Mouse (Mus musculus) macrophage (primary cell): ENCODE data around the gene Krt2. TPM values are rescaled to one million over a fixed set of nuclear protein-coding genes. Genes with fewer than 3 reads are reported as not detected.

ENCODE experiments used
- H3K27ac ChIP-seq: fragments of 350-480 bp; formaldehyde crosslinking; 2 replicates; pipeline ENCODE4 v1.9.0; 2021
- H3K36me3 ChIP-seq: fragments of 350-480 bp; formaldehyde crosslinking; 2 replicates; pipeline ENCODE4 v1.9.0; 2021; ENCODE audit errors: inconsistent target
- H3K4me3 ChIP-seq: fragments of 350-480 bp; formaldehyde crosslinking; 2 replicates; pipeline ENCODE4 v1.9.0; 2021; ENCODE audit errors: inconsistent target
- H3K79me2 ChIP-seq: fragments of 350-480 bp; formaldehyde crosslinking; 2 replicates; pipeline ENCODE4 v1.9.0; 2021; ENCODE audit errors: inconsistent target
- WGBS: methylation state at CpG from one replicate; pipeline ENCODE4 v1.1.7; 2026; ENCODE audit warnings: inconsistent platforms; ENCODE audit not compliant: missing documents; 5-methylcytosine and 5-hydroxymethylcytosine counted together
- polyA plus RNA-seq: library from polyadenylated mRNA; stranded (reverse); fragments of 250-400 nt; gene quantifications from 3 replicates; pipeline ENCODE4 v1.2.4, GENCODE M21; 2018; ENCODE audit warnings: inconsistent platforms
- total RNA-seq, 78 experiments: library from RNA; depleted of rRNA; stranded (reverse); fragments of 250-400 nt; gene quantifications; 1 replicate in 9 of 78; 2 replicates in 24 of 78; 3 replicates in 43 of 78; 4 replicates in 2 of 78; pipeline ENCODE4 v1.2.4; 2018; ENCODE audit warnings: inconsistent platforms in 56 of 78

Gene Krt2
- total RNA-seq (2018; cell fraction: chromatin; rRNA removed): not detected
- not detected for total RNA-seq (2018; cell fraction: cytosol; rRNA removed)
- not detected for total RNA-seq (2018; cell fraction: nucleus; rRNA removed)
- not detected in 3 replicates for polyA plus RNA-seq

GRCm38 (mm10) chr15:101817875-101818274 is at the start of gene Krt2:
Krt2 (minus strand) TSS chr15:101818169.
- H3K4me3 ChIP-seq: no peak within 1 kb of the TSS
- no peak within 1 kb of the TSS for H3K27ac ChIP-seq
- H3K79me2 ChIP-seq: no peaks in the 10 kb centered on the region
- no peaks in the 10 kb centered on the region for H3K36me3 ChIP-seq
- 78% methylated on average over 16 of the region's 16 CpGs for WGBS

- Histone ChIP-seq H3K4me3 (no peak overlapping the region), H3K79me2 (no peaks in the 10 kb centered on the region), H3K27ac (no peak overlapping the region), H3K36me3 (no peaks in the 10 kb centered on the region)
- WGBS: 86% methylated on average over 7 of the region's 7 CpGs
Measured at GRCm38 (mm10) chr15:101866754-101867153, 48.8 kb upstream of the Krt2 start.

- WGBS: 61% methylated on average over 13 of the region's 13 CpGs
- Histone ChIP-seq H3K36me3 (no peaks in the 10 kb centered on the region), H3K4me3 (no peak overlapping the region), H3K27ac (no peak overlapping the region), H3K79me2 (no peaks in the 10 kb centered on the region)
Measured at GRCm38 (mm10) chr15:101860421-101861130, 42.6 kb upstream of the Krt2 start.

DNA sequence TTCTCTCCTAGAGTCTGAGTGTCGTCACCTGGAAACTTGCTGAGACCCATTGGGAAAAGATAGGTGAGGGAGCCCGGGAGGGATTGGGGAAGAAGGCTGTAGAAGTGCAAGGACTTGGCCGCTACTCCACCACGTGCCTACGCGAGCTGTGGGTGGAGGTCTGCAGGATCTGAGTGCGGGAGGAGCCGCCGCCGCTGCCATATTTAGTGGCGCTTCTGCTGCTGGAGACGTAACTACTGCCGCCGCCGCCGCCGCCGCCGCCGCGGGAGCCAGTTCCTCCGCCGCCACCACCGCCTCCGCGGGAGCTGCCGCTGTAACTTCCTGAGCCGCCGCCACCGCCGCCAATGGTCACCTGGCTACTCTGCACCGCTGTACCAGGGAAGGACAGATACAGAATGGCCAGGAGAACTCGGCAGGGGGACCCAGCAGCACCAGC is 41.8 kb upstream of the Krt2 start:
- WGBS: 2% methylated on average over 33 of the region's 33 CpGs
- H3K79me2 ChIP-seq: no peaks in the 10 kb centered on the region
- no peak overlapping the region for H3K27ac ChIP-seq
- no peaks in the 10 kb centered on the region for H3K36me3 ChIP-seq
- H3K4me3 ChIP-seq: no peak overlapping the region

GRCm38 (mm10) chr15:101858673-101859425 is 40.9 kb upstream of the Krt2 start:
- Histone ChIP-seq H3K27ac (no peak overlapping the region), H3K79me2 (no peaks in the 10 kb centered on the region), H3K4me3 (no peak overlapping the region), H3K36me3 (no peaks in the 10 kb centered on the region)
- WGBS: 23% methylated on average over 11 of the region's 11 CpGs

- H3K27ac ChIP-seq: no peak overlapping the region
- no peaks in the 10 kb centered on the region for H3K79me2 ChIP-seq
- WGBS: 75% methylated on average over 5 of the region's 5 CpGs
- H3K36me3 ChIP-seq: no peaks in the 10 kb centered on the region
- no peak overlapping the region for H3K4me3 ChIP-seq
Measured at GRCm38 (mm10) chr15:101856696-101857095, 38.7 kb upstream of the Krt2 start.

DNA sequence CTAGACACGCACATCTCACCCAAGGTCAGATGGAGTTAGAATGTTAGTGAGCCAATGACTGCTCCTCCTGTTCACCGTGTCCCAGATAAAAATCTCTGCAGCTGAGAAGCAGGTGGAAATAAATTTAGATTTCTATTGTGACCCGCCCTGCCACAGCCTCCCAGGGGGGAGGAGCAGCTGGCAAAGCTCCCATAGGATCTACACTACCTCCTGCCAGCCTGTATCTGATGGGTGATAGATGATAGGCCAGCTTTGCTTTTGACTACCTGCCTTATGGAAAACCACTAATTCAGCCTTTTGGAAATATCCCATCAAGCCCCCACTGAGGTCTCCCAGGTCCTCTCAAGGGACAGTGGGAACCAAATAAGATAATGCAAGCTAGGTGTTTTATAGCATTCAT is 37.8 kb upstream of the Krt2 start:
- H3K4me3 ChIP-seq: no peak overlapping the region
- no peaks in the 10 kb centered on the region for H3K36me3 ChIP-seq
- 82% methylated on average over 3 of the region's 3 CpGs for WGBS
- no peak overlapping the region for H3K27ac ChIP-seq
- no peaks in the 10 kb centered on the region for H3K79me2 ChIP-seq

DNA sequence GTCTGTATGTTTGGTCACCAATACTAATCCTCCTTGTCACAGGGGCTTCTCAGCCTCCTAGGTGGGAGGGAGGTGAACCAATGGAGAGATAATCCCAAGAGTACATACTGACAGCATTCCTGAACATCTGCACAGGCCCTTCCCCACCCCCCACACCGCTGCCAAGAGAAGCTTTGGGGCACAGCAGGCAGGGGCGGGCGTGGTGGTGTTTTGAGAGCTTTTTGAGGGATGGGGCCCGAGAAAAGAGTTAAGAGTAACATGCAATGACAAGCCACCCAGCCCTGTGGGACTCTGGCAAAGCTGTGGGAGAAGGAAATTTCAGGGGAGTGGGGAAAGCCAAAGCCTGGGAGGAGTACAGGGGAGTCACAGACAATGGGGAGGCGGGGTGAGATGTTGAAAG is 36.3 kb upstream of the Krt2 start:
- Histone ChIP-seq H3K36me3 (no peaks in the 10 kb centered on the region), H3K4me3 (no peak overlapping the region), H3K79me2 (no peaks in the 10 kb centered on the region), H3K27ac (no peak overlapping the region)
- WGBS: 29% methylated on average over 5 of the region's 5 CpGs

GRCm38 (mm10) chr15:101852571-101852970 is 34.6 kb upstream of the Krt2 start:
- H3K4me3 ChIP-seq: no peak overlapping the region

DNA sequence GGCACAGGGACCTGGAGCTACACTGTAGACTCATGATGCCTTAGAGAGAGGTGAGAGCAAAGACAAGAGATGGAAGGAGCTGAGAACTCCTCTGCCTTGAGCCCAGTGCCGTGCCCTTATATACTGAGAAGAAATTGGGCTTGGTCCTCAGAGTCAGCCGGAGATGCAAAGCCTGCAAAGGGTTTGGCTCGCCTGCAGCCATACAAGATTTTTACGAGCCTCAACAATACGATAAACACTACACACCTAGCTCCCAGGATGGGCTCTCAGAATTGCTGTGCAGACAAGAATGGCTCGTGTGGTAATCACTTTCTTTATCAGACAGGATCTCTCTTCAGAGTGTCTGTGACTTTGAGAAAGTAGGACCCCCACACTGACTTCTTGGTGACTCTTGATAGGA is 32.7 kb upstream of the Krt2 start, which contains the start of gene Krt1:
TSS of gene Krt1 (minus strand) at position 101 of the 400 bp plus-strand sequence.
- Histone ChIP-seq H3K27ac (no peak within 1 kb of the TSS), H3K4me3 (no peak within 1 kb of the TSS), H3K36me3 (no peaks in the 10 kb centered on the region), H3K79me2 (no peaks in the 10 kb centered on the region)
- 78% methylated on average over 6 of the region's 6 CpGs for WGBS

More at GRCm38 (mm10) chr15:101852571-101852970, 34.6 kb upstream of the Krt2 start:
- Histone ChIP-seq H3K27ac (no peak overlapping the region), H3K79me2 (no peaks in the 10 kb centered on the region), H3K36me3 (no peaks in the 10 kb centered on the region)
- 57% methylated on average over 5 of the region's 5 CpGs for WGBS

GRCm38 (mm10) chr15:101845971-101846403 is 28.0 kb upstream of the Krt2 start:
- no peaks in the 10 kb centered on the region for H3K79me2 ChIP-seq
- H3K4me3 ChIP-seq: no peak overlapping the region
- WGBS: 3% methylated on average over 37 of the region's 37 CpGs
- no peak overlapping the region for H3K27ac ChIP-seq
- H3K36me3 ChIP-seq: no peaks in the 10 kb centered on the region

DNA sequence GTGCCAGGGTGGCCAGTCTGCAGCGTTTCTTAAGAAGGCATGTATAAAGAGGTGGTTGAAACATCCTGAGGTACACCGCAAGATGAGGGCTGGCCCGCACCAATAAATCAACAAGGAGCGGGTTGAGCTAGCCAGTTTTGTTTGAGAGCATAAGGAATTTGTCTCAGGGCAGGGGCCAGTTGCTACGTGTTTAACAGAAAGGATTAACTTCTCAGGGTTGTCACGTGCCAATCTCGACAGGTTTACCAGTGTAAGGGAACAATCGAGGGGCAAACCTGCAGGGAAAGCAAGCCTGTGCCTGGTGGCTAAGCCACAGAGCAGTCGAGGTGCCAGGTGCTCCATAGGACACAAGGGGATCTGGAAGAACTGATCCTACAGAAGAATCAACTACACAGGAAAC is 25.2 kb upstream of the Krt2 start:
- Histone ChIP-seq H3K4me3 (no peak overlapping the region), H3K79me2 (no peaks in the 10 kb centered on the region), H3K27ac (no peak overlapping the region), H3K36me3 (no peaks in the 10 kb centered on the region)
- WGBS: 63% methylated on average over 9 of the region's 9 CpGs

GRCm38 (mm10) chr15:101834784-101835328 is 16.9 kb upstream of the Krt2 start:
- WGBS: 63% methylated on average over 5 of the region's 5 CpGs
- Histone ChIP-seq H3K79me2 (no peaks in the 10 kb centered on the region), H3K27ac (no peak overlapping the region), H3K4me3 (no peak overlapping the region), H3K36me3 (no peaks in the 10 kb centered on the region)

GRCm38 (mm10) chr15:101833131-101833530 is 15.2 kb upstream of the Krt2 start:
- Histone ChIP-seq H3K79me2 (no peaks in the 10 kb centered on the region), H3K4me3 (no peak overlapping the region), H3K36me3 (no peaks in the 10 kb centered on the region), H3K27ac (no peak overlapping the region)
- 64% methylated on average over 6 of the region's 6 CpGs for WGBS

- H3K27ac ChIP-seq: no peak overlapping the region
- 83% methylated on average over 5 of the region's 5 CpGs for WGBS
- H3K4me3 ChIP-seq: no peak overlapping the region
- no peaks in the 10 kb centered on the region for H3K79me2 ChIP-seq
- H3K36me3 ChIP-seq: no peaks in the 10 kb centered on the region
Measured at GRCm38 (mm10) chr15:101829441-101829840, 11.5 kb upstream of the Krt2 start.
